Mouse (Mus musculus): Measurements from ENCODE around the gene Ppard. TPM values are rescaled to one million over a fixed set of nuclear protein-coding genes. Genes with fewer than 3 reads are reported as not detected.
"Not testable (repeated sequence)": the region's sequence is repeated elsewhere in the genome, so short reads cannot be mapped to it uniquely, and the experiment has no call there.

Ppard gene
- polyA plus RNA-seq, 1 experiment = 6.6 TPM

DNA sequence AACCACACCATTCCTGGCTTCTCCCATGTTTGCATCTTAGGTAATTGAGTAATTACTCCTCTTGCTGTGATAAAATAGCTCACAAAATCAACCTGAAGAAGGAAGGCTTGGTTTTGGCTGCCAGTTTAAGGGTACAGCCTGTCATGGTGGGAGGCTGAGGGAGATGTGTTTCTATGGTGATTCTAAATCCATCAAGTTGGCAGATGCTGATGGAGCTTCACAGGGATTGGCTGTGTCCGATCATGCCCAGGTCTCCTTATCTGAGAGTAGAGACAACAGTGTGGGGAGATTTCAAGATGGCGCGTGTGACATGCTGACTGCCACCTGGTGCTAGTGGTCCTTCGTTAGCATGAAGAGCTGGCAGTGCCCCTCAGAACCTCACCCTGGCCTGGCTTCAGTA lies 89.2 kb downstream of the Ppard start:
- Histone ChIP-seq H3K9me3 (ENCODE audit: control insufficient read depth, low read length) (peaks cover 6% of the 10 kb centered on the region), H3K36me3 (ENCODE audit: control insufficient read depth) (peaks cover 78% of the 10 kb centered on the region), H3K4me3 (replicated peaks) (no peak overlapping the region), H3K27me3 (ENCODE audit: control insufficient read depth) (no peaks in the 10 kb centered on the region), H3K4me1 (ENCODE audit: control insufficient read depth) (peaks cover 18% of the 10 kb centered on the region)
- TF ChIP-seq TAL1 (IDR thresholded peaks at IDR 0.05; ENCODE audit: low read length) (no peak), GATA1 (IDR thresholded peaks at IDR 0.05; ENCODE audit: low read length) (no peak)

DNA sequence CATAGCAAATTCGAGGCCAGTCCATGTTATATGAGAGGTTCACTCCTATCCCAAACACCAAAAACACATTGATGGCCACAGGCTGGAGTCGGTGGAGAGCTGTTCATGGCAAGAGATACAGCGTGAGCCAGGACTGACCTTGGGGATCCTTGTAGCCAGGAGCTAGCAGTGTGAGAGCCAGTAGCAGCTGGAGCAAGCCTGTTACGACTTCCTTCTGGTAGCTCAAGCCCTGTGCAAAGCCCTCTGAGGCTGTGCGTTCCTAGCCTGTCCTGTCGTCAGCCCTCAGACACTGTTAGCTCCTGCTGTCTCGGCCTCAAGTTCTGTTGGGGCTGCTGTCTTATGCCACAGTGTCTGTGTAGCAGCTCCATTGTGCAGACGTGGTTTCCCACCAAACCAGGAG lies 91.3 kb downstream of the Ppard start:
- Histone ChIP-seq H3K4me3 (replicated peaks) (no peak overlapping the region), H3K36me3 (ENCODE audit: control insufficient read depth) (peaks cover 63% of the 10 kb centered on the region), H3K4me1 (ENCODE audit: control insufficient read depth) (peaks cover 14% of the 10 kb centered on the region), H3K9me3 (ENCODE audit: control insufficient read depth, low read length) (peaks cover 6% of the 10 kb centered on the region), H3K27me3 (ENCODE audit: control insufficient read depth) (no peaks in the 10 kb centered on the region)
- TF ChIP-seq TAL1 (IDR thresholded peaks at IDR 0.05; ENCODE audit: low read length) (no peak), GATA1 (IDR thresholded peaks at IDR 0.05; ENCODE audit: low read length) (no peak)

DNA sequence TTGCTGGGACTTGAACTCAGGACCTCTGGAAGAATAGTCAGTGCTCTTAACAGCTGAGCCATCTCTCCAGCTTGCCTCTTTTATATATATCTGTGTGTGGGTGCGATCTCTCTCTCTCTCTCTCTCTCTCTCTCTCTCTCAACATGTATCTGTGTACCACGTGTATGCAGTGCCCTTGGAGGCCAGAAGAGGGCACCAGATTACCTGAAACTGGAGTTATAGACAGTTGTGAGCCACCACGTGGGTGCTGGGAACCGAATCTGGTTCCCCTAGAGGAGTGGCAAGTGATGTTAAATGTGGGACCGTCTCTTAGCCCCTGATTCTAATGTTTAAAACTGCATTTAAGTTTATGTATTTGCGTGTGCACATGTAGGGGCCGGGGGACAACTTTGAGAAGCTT lies 91.9 kb downstream of the Ppard start:
- H3K4me3 ChIP-seq (replicated peaks); H3K27me3 ChIP-seq (ENCODE audit: control insufficient read depth); H3K9me3 ChIP-seq (ENCODE audit: control insufficient read depth, low read length): not testable (repeated sequence)
- peaks cover 20% of the 10 kb centered on the region for H3K4me1 ChIP-seq (ENCODE audit: control insufficient read depth)
- H3K36me3 ChIP-seq (ENCODE audit: control insufficient read depth) = peaks cover 63% of the 10 kb centered on the region

DNA sequence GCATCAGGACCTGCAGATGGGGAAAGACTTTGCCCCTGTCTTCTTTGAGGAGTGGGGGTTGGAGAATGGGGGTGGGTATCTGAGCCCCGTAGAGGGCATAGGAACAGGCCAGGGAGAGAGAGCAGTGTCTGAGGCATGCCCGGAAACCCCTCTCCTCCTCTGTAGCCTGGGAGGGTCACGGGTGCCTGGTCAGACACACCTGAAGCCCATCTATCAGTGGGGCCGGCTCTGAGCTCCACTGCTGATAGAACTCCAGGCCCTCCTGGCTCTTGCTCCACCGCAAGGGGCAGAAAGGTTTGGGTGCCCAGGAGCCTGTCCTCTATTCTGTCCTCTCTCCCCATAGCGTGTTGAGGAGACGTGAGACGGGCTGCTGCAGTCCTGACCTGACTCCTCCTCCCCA lies 93.3 kb downstream of the Ppard start:
- H3K36me3 ChIP-seq (ENCODE audit: control insufficient read depth) = peaks cover 70% of the 10 kb centered on the region
- H3K27me3 ChIP-seq (ENCODE audit: control insufficient read depth) = no peaks in the 10 kb centered on the region
- peaks cover 31% of the 10 kb centered on the region for H3K4me1 ChIP-seq (ENCODE audit: control insufficient read depth)
- H3K9me3 ChIP-seq (ENCODE audit: control insufficient read depth, low read length) = peaks cover 6% of the 10 kb centered on the region
- TF ChIP-seq TAL1 (IDR thresholded peaks at IDR 0.05; ENCODE audit: low read length) (no peak), GATA1 (IDR thresholded peaks at IDR 0.05; ENCODE audit: low read length) (no peak)
- H3K4me3 ChIP-seq (replicated peaks) = no peak overlapping the region

DNA sequence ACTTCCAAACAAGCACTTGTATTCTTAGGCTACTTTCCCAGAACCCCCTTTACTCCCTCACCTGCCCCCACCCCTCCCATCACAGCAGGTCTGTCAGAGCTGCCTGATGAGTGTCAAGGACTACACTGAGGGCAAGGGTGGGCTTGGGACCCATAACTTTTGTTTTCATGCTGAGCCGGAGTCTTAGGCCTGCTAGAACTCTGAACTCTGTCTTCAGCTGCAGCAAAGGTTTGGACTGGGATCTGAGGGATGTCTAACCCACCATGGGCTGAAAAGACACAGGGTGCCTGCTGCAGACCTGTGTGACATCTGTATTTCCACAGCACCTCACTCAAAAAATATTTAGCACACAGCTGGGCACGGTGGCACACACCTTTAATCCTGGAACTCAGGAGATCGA lies 94.5 kb downstream of the Ppard start:
- H3K36me3 ChIP-seq (ENCODE audit: control insufficient read depth) = peaks cover 69% of the 10 kb centered on the region
- no peak for TF ChIP-seq TAL1 (IDR thresholded peaks at IDR 0.05; ENCODE audit: low read length)
- no peak for TF ChIP-seq GATA1 (IDR thresholded peaks at IDR 0.05; ENCODE audit: low read length)

DNA sequence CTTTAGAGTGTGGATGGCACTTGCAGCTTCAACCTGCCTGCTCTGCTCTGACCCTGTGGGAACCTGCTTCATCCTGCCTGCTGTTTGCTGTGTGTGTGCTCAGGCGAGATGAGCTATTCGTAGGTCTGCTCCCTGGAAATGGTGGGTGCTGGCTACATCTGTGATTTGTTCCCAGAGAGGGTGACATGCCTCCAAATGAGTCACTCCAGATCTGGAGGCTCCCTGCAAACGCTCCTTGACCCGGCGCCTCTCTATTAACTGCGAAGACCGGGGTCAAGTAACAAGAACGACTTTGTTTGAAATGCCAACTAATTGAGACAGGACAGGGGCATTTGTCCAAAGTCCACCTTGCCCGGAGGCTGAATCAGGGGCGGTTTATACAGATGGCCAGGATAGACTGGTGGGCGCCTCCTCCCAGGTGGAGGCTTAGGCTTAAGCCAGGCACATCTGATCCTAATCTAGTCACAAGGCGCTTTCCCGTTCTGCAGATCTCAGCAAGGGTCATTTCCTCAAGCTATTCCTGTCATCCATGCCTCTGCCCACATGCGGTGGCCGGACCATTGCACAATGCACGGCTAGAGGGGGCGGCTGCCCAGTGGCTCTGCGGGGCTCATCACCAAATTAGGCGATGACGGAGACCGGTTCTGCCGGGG lies 95.3 kb downstream of the Ppard start:
- Histone ChIP-seq H3K4me1 (ENCODE audit: control insufficient read depth) (peaks cover 45% of the 10 kb centered on the region), H3K9me3 (ENCODE audit: control insufficient read depth, low read length) (peaks cover 6% of the 10 kb centered on the region), H3K27me3 (ENCODE audit: control insufficient read depth) (peaks cover 5% of the 10 kb centered on the region), H3K36me3 (ENCODE audit: control insufficient read depth) (peaks cover 69% of the 10 kb centered on the region), H3K4me3 (replicated peaks) (peak overlapping the region; percentile 97)
- no peak for TF ChIP-seq GATA1 (IDR thresholded peaks at IDR 0.05; ENCODE audit: low read length)
- no peak for TF ChIP-seq TAL1 (IDR thresholded peaks at IDR 0.05; ENCODE audit: low read length)

More for the DNA sequence above, 94.5 kb downstream of the Ppard start:
- H3K4me1 ChIP-seq (ENCODE audit: control insufficient read depth) = peaks cover 38% of the 10 kb centered on the region
- H3K9me3 ChIP-seq (ENCODE audit: control insufficient read depth, low read length) = peaks cover 6% of the 10 kb centered on the region
- no peak overlapping the region for H3K4me3 ChIP-seq (replicated peaks)
- no peaks in the 10 kb centered on the region for H3K27me3 ChIP-seq (ENCODE audit: control insufficient read depth)

DNA sequence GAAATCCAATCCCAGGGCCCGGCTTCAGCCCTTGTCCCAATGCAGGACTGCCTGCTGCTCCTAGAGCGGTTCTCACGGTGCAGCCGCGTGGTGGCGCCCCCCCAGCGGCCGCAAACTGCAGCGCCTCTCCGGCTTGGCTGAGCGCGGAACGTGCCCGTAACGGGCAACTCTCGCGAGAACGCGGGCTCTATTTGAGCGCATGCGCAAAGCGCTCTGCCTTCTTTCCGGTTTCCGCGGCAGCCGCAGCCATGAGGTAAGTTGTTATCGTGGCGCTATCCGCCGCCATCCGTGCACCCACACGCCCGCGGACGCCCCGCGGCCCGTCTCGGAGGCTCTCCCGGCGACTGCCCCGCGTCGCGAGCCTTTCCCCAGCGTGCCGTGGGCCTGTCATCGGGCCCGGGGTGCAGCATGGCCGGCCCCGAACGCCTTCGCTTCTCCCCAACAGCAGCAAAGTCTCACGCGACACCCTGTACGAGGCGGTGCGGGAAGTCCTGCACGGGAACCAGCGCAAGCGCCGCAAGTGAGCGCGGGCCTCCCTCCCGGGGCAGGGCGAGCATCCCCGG lies 95.9 kb downstream of the Ppard start, which contains the start of gene Rpl10a:
Gene Rpl10a, plus strand, starts transcription at position 106 of the 563 bp plus-strand sequence.
- peak within 1 kb of the TSS; percentile 97 for H3K4me3 ChIP-seq (replicated peaks)
- H3K4me1 ChIP-seq (ENCODE audit: control insufficient read depth) = peaks cover 51% of the 10 kb centered on the region
- peaks cover 10% of the 10 kb centered on the region for H3K27me3 ChIP-seq (ENCODE audit: control insufficient read depth)
- peaks cover 6% of the 10 kb centered on the region for H3K9me3 ChIP-seq (ENCODE audit: control insufficient read depth, low read length)
- no peak for TF ChIP-seq TAL1 (IDR thresholded peaks at IDR 0.05; ENCODE audit: low read length)
- peak; percentile 91 for TF ChIP-seq GATA1 (IDR thresholded peaks at IDR 0.05; ENCODE audit: low read length)
- peaks cover 75% of the 10 kb centered on the region for H3K36me3 ChIP-seq (ENCODE audit: control insufficient read depth)

DNA sequence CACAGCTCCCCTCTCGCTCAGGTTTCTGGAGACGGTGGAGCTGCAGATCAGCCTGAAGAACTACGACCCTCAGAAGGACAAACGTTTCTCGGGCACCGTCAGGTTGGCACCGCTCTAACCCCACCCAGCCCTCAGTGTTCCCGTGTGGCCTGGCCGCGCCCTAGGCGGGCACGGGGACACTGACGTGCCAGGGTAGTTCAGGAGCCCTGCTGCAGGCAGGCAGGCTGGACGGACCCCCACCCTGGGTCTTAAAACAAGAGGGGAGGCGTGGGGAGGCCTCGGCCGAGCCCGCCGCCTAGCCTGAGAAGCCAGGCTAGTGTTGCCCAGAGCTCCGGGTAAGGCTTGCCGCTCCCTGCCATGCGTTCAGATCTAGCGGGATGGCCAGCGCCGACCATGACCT lies 96.4 kb downstream of the Ppard start:
- peak overlapping the region; percentile 97 for H3K4me3 ChIP-seq (replicated peaks)
- peaks cover 14% of the 10 kb centered on the region for H3K27me3 ChIP-seq (ENCODE audit: control insufficient read depth)
- peaks cover 6% of the 10 kb centered on the region for H3K9me3 ChIP-seq (ENCODE audit: control insufficient read depth, low read length)
- H3K4me1 ChIP-seq (ENCODE audit: control insufficient read depth) = peaks cover 55% of the 10 kb centered on the region
- peaks cover 74% of the 10 kb centered on the region for H3K36me3 ChIP-seq (ENCODE audit: control insufficient read depth)
- TF ChIP-seq TAL1 (IDR thresholded peaks at IDR 0.05; ENCODE audit: low read length) (no peak), GATA1 (IDR thresholded peaks at IDR 0.05; ENCODE audit: low read length) (no peak)

DNA sequence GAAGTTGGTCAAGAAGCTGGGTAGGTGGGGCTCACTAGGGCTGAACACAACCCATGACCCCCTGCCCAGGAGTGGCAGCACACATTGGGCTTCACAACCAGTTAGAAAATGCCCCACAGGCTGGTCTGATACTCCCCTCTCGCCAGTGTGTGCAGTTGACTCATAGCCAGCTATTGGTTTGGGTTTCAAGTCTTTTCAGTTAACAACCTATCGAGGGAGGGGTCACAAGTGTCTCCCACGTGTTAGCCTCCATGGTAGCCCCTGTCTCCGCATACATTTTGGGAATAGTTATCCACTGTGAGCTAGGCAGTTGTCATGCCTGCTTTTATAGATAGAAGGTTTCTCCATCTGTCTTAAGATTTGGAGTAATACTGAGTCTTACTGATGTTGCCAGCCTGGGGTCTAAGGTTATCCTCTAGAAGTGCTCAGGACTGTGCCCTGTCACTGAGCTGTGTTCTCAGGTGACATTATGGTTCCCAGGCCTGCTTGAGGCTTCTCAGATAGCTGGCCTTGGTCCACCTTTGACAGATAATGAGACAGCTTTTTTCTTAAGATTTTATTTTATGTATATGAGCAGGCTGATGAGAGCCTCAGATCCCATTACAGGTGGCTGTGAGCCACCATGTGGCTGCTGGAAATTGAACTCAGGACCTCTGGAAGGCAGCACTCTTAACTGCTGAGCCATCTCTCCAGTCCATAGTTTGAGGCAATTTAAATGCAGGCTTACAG lies 97.2 kb downstream of the Ppard start:
- Histone ChIP-seq H3K9me3 (ENCODE audit: control insufficient read depth, low read length) (peaks cover 1% of the 10 kb centered on the region), H3K36me3 (ENCODE audit: control insufficient read depth) (peaks cover 71% of the 10 kb centered on the region), H3K4me3 (replicated peaks) (peak overlapping the region; percentile 97), H3K4me1 (ENCODE audit: control insufficient read depth) (peaks cover 55% of the 10 kb centered on the region), H3K27me3 (ENCODE audit: control insufficient read depth) (peaks cover 14% of the 10 kb centered on the region)
- no peak for TF ChIP-seq TAL1 (IDR thresholded peaks at IDR 0.05; ENCODE audit: low read length)
- TF ChIP-seq GATA1 (IDR thresholded peaks at IDR 0.05; ENCODE audit: low read length) = no peak

Data from erythroblast, embryonic 14.5 days (primary cell).